Mouse (Mus musculus) ES-Bruce4 (cell line): ENCODE measurements around the gene Commd3.

Experiments
- CTCF ChIP-seq: IDR thresholded peaks from one replicate; pipeline ENCODE4 v1.8.1; 2011; ENCODE audit warnings: low read depth, low read length
- EP300 ChIP-seq: IDR thresholded peaks from 2 replicates; pipeline ENCODE4 v1.6.1; 2011; ENCODE audit warnings: low read depth, low read length; ENCODE audit not compliant: insufficient read depth

- no peak for TF ChIP-seq EP300
- TF ChIP-seq CTCF: no peak
Measured at GRCm38 (mm10) chr2:18722208-18722830, 50.1 kb downstream of the Commd3 start.
